Mouse (Mus musculus) large intestine, adult 2 months (tissue): Measurements from ENCODE around the gene Rtn1. TPM values are rescaled to one million over a fixed set of nuclear protein-coding genes. Genes with fewer than 3 reads are reported as not detected.

Experiments
- polyA plus RNA-seq: library from polyadenylated mRNA; depleted of rRNA; stranded (reverse); fragments of >200 nt; gene quantifications from 2 replicates; pipeline ENCODE4 v1.2.3, GENCODE M21; 2012; rRNA removed

Rtn1 gene
- polyA plus RNA-seq, 1 experiment: 9.0 TPM

Other genes with a start within 250 kb of the Rtn1 start
- not detected in 2 replicates for gene Ccdc175, start 224.0 kb downstream of the Rtn1 start, polyA plus RNA-seq
- gene Lrrc9, start 32.8 kb upstream of the Rtn1 start, polyA plus RNA-seq: not detected in 2 replicates
- gene Pcnx4, start 127.3 kb upstream of the Rtn1 start, polyA plus RNA-seq: 1.3 and 1.5 TPM in 2 replicates
- not detected in 2 replicates for gene Gm4756, start 240.6 kb upstream of the Rtn1 start, polyA plus RNA-seq